Mouse (Mus musculus) monocyte, adult 5-6 weeks (primary cell): ENCODE measurements around the gene Omp. TPM values are rescaled to one million over a fixed set of nuclear protein-coding genes. Genes with fewer than 3 reads are reported as not detected.
"Not testable (repeated sequence)": the region's sequence is repeated elsewhere in the genome, so short reads cannot be mapped to it uniquely, and the experiment has no call there.

Experiments used
- ATAC-seq: fragments of 153-309, 156-312 bp; replicated peaks from 2 replicates; pipeline ENCODE4 v1.8.0; 2017; ENCODE audit warnings: mild to moderate bottlenecking; ENCODE audit not compliant: low TSS enrichment, insufficient number of reproducible peaks, severe bottlenecking, poor library complexity, low FRiP score
- total RNA-seq: library from RNA; stranded (forward); fragments of 200-1000, 200-491, 200-594 nt; gene quantifications from 3 replicates; pipeline ENCODE4 v1.2.3, GENCODE M21; 2017

Omp gene
- total RNA-seq: 0.29 TPM in 1 of 3 replicates, not detected in the others

GRCm38 (mm10) chr7:98145402-98145801, at the start of gene Omp:
Omp (minus strand) TSS chr7:98145502.
- no peak for ATAC-seq

- ATAC-seq: no peak
These were observed 48.9 kb upstream of the Omp start for GRCm38 (mm10) chr7:98194026-98194792.

DNA sequence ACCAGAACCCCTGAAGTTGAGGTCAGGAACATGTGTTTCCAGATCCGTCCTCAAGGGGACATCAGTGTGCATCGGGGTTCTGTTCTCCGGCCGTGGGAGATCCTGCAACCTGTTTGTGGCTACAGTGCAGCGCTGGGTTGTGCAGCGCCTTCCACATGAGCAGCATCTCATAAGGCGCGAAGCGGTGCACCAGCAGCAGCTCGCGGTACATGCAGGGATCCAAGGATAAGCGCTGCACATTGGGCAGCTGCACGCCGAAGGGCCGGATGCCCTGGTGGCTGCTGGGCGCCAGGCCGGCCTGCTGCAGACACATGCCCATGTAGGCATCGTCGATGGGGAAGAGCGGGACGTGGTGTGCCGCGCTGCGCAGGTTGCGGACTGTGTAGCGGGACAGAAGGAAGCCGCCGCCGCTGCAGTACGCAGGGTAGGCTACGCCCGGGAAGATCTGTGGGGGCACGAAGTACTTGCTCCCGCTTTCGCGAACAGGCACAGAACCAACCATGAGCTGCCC, 48.3 kb upstream of the Omp start:
- peak; percentile 24; the same call in 1 of the 2 replicates for ATAC-seq

DNA sequence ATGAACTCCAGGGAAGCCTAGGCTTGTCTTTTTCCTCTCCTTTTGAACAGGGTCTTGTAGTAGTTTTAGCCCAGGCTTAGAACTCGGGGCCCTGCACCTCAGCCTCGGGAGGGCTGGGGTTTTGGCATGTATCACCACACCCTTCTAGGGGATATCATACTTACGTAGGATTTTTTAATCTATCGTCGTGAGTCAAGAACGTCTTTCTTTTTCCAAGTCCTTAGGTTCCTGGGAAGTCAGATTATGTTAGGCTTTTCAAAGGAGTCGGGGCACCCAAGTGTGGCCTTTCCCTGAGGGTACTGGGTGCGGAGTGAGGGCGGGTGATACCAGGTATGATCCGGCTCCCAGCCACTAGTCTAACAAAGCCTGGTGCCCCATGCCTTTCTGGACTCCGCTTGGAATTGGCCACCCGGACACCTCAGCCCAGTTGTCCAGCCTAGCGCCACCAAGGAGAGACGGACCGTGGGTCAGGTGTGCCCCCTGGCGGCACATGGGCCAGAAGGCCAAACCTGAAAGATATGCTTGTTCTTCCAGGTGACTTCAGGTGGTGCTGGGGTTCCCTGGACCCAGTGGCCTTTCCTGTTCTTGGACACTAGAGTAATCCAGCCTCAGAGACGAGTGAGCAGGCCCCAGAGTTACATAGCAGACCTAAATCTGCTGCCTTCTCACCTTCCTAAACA, 46.4 kb upstream of the Omp start:
- ATAC-seq: no peak

DNA sequence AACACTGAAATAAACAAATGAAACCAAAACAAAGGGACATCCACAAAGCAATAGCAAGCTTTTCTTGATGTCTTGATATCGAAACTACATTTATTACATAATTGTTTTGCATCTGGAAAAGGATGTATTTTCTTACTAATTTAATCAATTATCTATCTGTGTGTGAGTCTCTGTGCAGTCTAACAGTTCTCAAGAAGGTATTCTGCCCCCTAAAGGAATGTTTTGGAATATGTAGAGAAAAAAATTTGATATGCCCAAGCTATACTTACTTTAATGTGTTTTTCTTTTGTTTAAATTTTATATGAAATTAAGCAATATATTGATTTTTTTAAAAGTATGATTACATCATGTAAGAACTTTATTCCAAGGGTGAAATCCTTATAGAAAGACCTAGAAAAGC, 45.3 kb upstream of the Omp start:
- no peak for ATAC-seq

DNA sequence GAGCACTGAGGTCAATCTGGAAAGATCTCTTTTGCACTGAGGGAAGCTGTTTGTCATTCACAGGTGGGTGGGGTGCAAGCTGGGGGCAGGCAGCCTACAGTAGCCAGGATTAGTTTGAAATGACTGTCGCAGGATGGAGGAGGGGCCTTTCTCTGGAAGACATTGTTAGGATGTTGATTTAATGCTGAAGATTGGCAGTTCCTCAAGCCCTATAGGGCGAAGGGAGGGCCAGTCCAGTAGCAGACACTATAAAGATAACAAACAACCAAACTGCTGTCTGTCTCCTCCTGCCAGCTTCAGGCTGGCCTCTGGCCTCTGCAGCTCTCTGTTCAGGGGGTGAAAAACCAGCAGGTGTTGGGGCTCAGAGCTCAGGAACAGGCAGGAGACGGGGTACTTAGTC, 44.4 kb upstream of the Omp start:
- no peak for ATAC-seq

DNA sequence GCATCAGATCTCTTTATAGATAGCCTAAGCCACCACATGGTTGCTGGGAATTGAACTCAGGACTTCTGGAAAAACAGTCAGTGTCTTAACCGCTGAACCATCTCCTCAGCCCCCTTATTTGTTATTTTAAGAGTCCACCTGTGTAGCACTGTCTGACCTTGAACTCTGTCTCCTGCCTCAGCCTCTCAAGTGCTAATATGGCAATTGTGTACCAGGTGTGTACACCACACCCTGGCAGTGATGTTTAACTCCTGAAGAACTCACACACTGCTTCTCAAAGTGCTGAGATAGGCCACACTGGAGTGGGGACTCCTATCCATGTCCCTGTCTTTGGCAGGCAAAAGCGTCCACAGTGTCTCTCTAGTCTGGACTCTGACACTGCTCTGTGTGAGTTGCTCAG, 43.4 kb upstream of the Omp start:
- no peak for ATAC-seq

GRCm38 (mm10) chr7:98188238-98188637, 42.9 kb upstream of the Omp start:
- no peak for ATAC-seq

DNA sequence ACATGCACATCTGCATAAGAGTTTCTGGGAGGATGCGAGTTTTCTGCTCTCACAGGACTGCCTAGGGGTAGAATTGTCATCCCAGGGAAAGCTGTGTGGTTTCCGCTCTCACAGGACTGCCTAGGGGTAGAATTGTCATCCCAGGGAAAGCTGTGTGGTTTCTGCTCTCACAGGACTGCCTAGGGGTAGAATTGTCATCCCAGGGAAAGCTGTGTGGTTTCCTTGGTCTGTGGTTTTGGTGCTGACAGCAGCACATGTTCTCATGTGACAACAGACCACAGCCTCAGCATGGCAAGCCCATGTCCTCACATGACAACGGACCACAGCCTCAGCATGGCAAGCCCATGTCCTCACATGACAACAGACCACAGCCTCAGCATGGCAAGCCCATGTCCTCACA, 42.0 kb upstream of the Omp start:
- not testable (repeated sequence) for ATAC-seq

DNA sequence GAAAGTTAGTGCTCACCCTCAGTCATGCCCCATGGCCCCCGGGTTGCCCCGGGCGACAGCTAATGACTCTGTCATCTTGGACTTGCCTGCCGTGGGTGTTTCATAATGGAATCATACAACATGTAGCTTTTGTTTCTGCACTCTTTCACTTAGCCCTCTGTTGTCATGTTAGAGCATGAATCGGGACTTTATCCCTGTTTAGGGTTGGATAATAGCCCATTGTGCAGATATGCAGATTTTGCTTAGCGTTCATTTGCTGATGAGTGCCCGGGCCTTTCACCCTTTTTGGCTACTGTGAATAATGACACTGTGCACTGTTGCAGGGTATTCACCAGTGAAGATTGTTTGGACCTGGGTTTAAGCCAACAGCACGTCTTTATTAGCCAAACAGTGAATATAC, 41.3 kb upstream of the Omp start:
- ATAC-seq: no peak

GRCm38 (mm10) chr7:98185326-98185725, 40.0 kb upstream of the Omp start:
- no peak for ATAC-seq

DNA sequence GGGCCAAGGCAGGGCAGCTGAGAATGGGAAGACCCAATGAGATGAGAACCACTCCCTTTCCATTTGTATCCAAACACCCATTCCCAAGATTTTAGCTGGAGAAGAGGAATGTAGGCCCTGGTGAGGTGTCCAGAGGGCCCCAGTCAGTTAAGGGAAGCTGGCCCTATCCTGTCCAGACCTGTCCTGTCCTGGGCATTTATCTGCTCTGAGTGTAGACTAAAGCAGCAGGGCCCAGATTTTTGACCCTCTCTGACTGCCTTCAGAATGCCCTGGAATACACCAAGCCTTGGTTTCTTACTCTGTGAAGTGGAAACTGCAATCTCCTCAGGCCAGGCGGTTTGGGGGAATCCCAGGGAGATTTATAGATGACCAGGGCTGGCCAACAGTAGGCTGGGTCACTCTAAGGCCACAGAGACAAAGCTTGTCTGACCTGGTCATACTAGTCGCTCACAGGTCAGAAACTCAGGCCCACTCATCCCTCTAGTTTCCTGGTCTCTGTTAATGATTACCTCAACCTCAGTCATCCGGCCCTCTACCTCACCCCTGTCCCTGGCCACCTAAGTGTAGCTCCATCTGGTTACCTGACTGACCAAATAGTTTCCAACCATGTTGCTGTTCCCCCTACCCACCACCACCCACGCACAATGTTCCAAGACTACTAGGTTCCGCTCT, 33.4 kb upstream of the Omp start:
- ATAC-seq: no peak

GRCm38 (mm10) chr7:98177929-98178559, 32.7 kb upstream of the Omp start, which contains the start of gene Capn5:
Capn5 (minus strand) TSS chr7:98178274.
- ATAC-seq: peak; percentile 56

GRCm38 (mm10) chr7:98177566-98177928, 32.2 kb upstream of the Omp start:
- no peak for ATAC-seq

GRCm38 (mm10) chr7:98177071-98177485, 31.8 kb upstream of the Omp start:
- ATAC-seq: no peak

DNA sequence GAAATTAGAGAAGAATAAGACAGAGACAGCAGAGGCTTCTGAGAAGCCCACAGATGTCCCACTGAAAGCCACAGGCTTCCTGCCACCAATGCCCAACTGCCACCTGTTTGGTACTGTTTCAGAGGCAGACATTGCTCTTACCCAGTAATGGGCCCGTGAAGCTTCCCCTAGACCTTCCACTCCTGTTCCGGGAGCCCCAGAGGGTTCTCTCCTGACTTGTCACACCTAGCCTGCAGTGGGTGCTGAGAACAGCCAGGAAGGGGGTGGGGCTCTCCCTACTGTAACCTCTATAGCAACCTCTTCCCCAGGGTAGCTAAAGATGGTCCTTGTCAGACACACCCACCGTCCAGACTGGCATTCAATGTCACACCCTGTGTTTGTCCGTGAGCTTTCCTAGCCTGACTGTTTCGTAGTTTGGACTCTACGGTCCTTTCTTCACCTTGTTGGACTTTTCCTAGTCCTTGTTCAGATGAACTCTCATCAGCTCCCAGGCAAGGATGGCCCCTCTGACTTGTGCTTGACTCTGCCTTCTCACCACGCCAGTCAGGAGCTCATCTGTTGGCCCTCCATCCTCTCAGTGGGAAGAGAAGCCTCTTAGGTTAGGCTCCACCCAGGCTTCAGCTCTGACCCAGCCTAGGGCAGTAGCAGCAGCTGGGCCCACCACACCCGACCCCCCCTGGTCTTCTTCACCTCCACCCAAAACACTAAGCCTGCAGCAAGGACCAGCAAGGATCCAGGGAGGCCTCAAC, 31.2 kb upstream of the Omp start:
- ATAC-seq: no peak

DNA sequence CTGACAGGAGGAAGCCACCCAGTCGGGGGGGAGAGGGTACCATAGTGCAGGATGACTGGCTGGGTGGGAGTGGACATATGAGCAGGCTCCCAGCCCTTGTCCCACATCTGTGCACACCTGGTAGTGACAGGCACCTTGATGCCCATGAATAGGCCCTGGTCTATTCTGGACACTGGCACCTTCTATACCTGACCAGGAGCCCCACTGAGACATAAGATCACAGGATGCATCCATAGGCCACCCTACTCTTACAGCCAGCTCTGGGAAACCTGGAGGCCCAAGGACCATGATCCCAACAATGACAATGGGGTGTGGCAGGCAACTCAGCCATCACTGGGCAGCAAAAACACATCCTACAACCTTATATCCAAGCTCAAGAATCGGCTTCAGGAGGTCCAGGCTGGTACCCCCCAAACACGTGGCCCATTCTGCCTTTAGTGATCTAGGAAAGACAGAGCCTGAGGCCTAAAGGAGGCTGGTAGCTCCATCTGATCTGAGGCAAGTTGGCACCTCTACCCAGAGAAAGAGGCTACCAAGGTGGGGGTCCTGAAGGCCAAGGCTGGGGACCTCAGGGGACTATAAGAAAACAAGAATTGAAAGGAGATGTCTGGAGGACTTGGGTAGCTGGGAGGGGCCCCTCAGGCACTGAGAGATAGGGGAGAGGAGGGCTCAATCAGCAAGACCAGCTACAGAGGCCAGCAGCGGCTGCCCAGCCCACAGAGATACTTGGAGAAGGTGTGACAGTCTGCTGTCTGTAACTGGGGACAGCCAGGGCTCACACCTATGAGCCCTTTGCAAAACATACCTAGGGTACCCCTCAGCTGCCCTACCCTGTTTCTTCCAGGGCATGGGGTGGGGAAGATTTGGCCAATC, 29.8 kb upstream of the Omp start:
- no peak for ATAC-seq

DNA sequence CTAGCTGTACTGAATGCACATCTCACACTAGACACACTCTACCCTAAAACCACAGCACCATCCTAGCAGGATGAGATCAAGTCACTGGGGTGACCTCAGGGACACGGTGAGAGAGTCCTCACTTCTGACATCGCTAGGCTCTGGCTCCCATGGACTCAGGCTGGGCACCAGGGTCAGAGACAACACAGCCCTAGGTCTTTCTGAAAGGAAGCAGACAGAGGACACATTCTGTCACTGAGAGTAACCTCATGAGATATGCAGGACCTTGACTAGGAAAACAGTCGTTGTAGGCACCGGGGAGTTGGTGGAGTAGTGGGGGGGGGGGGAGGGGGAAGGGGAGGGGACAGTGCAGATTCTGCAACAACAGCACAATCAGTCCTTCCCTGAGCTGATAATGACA, 28.1 kb upstream of the Omp start:
- ATAC-seq: no peak
